Mouse (Mus musculus) limb, embryonic 13.5 days (tissue): ENCODE data around the gene Hacd2. TPM values are rescaled to one million over a fixed set of nuclear protein-coding genes. Genes with fewer than 3 reads are reported as not detected.

Source experiments
- ATAC-seq: fragments of 200-750 bp; cut with Nextera tagmentation; 2 replicates; pipeline ENCODE4 v1.8.0; 2017; ENCODE audit warnings: low read depth, moderate number of reproducible peaks, moderate TSS enrichment; ENCODE audit not compliant: low FRiP score
- H3K27ac ChIP-seq: fragments of 300-500 bp; sonication (generic); 2 replicates; pipeline ENCODE4 v1.5.1; 2015; ENCODE audit warnings: inconsistent platforms, mild to moderate bottlenecking, moderate library complexity
- H3K27me3 ChIP-seq: fragments of 300-500 bp; sonication (generic); 2 replicates; pipeline ENCODE4 v1.6.1; 2015; ENCODE audit warnings: mild to moderate bottlenecking, inconsistent platforms
- H3K36me3 ChIP-seq: fragments of 300-500 bp; sonication (generic); 2 replicates; pipeline ENCODE4 v1.6.1; 2015; ENCODE audit warnings: inconsistent platforms, mild to moderate bottlenecking, moderate library complexity
- H3K4me1 ChIP-seq: fragments of 300-500 bp; sonication (generic); 2 replicates; pipeline ENCODE4 v1.6.1; 2015; ENCODE audit warnings: inconsistent platforms
- H3K4me2 ChIP-seq: fragments of 300-500 bp; sonication (generic); replicated peaks from 2 replicates; pipeline ENCODE4 v1.6.1; 2015; ENCODE audit warnings: inconsistent platforms, mild to moderate bottlenecking, moderate library complexity
- H3K4me3 ChIP-seq: fragments of 300-500 bp; sonication (generic); 2 replicates; pipeline ENCODE4 v1.5.1; 2015; ENCODE audit warnings: moderate library complexity, mild to moderate bottlenecking, inconsistent platforms
- H3K9ac ChIP-seq: fragments of 300-500 bp; sonication (generic); 2 replicates; pipeline ENCODE4 v1.6.1; 2015; ENCODE audit warnings: mild to moderate bottlenecking, inconsistent platforms
- H3K9me3 ChIP-seq: fragments of 300-500 bp; sonication (generic); 2 replicates; pipeline ENCODE4 v1.6.1; 2016; ENCODE audit warnings: inconsistent platforms
- WGBS: fragments of 180-500 bp; shearing (Covaris S2); methylation state at CpG from one replicate; pipeline ENCODE4 v1.1.7; 2015; 5-methylcytosine and 5-hydroxymethylcytosine counted together
- polyA plus RNA-seq: library from polyadenylated mRNA; unstranded; fragments of >200 nt; fragmentation: Nextera tagmentation; extraction: Ambion mirVana; gene quantifications from 2 replicates; pipeline ENCODE4 v1.2.1, GENCODE M21; 2015

The Hacd2 gene
- polyA plus RNA-seq, 1 experiment from 2014 or later: 79.2 TPM

GRCm38 (mm10) chr16:35038343-35039057 lies 16.3 kb downstream of the Hacd2 start:
- no peak overlapping the region for H3K9ac ChIP-seq
- peaks cover 37% of the 10 kb centered on the region for H3K36me3 ChIP-seq
- no peak overlapping the region for H3K4me2 ChIP-seq
- H3K27ac ChIP-seq: no peak overlapping the region
- 19% methylated on average over 4 of the region's 4 CpGs for WGBS
- H3K4me1 ChIP-seq: peaks cover 6% of the 10 kb centered on the region
- no peaks in the 10 kb centered on the region for H3K27me3 ChIP-seq
- no peak overlapping the region for H3K4me3 ChIP-seq
- H3K9me3 ChIP-seq: no peaks in the 10 kb centered on the region
- no peak for ATAC-seq

- WGBS: 72% methylated on average over 1 of the region's 1 CpGs
Observed at GRCm38 (mm10) chr16:35040154-35040553, 17.9 kb downstream of the Hacd2 start.

GRCm38 (mm10) chr16:35041001-35041400 lies 18.8 kb downstream of the Hacd2 start:
- H3K9me3 ChIP-seq: no peaks in the 10 kb centered on the region
- peaks cover 6% of the 10 kb centered on the region for H3K4me1 ChIP-seq
- H3K9ac ChIP-seq: no peak overlapping the region
- 85% methylated on average over 7 of the region's 7 CpGs for WGBS
- H3K27ac ChIP-seq: no peak overlapping the region
- no peak overlapping the region for H3K4me3 ChIP-seq
- H3K36me3 ChIP-seq: peaks cover 37% of the 10 kb centered on the region
- no peak for ATAC-seq
- H3K4me2 ChIP-seq: no peak overlapping the region
- H3K27me3 ChIP-seq: no peaks in the 10 kb centered on the region

More at GRCm38 (mm10) chr16:35040154-35040553, 17.9 kb downstream of the Hacd2 start:
- Histone ChIP-seq H3K4me1 (peaks cover 6% of the 10 kb centered on the region), H3K27me3 (no peaks in the 10 kb centered on the region), H3K4me2 (no peak overlapping the region), H3K9me3 (no peaks in the 10 kb centered on the region), H3K27ac (no peak overlapping the region), H3K4me3 (no peak overlapping the region), H3K36me3 (peaks cover 37% of the 10 kb centered on the region), H3K9ac (no peak overlapping the region)
- no peak for ATAC-seq

GRCm38 (mm10) chr16:35046081-35046775 lies 24.0 kb downstream of the Hacd2 start:
- ATAC-seq: no peak
- Histone ChIP-seq H3K27me3 (no peaks in the 10 kb centered on the region), H3K27ac (no peak overlapping the region), H3K4me3 (no peak overlapping the region), H3K4me2 (no peak overlapping the region), H3K4me1 (no peaks in the 10 kb centered on the region), H3K36me3 (peaks cover 12% of the 10 kb centered on the region), H3K9me3 (no peaks in the 10 kb centered on the region), H3K9ac (no peak overlapping the region)
- 76% methylated on average over 6 of the region's 6 CpGs for WGBS

- Histone ChIP-seq H3K36me3 (peaks cover 7% of the 10 kb centered on the region), H3K9ac (no peak overlapping the region), H3K27me3 (no peaks in the 10 kb centered on the region), H3K27ac (no peak overlapping the region), H3K9me3 (no peaks in the 10 kb centered on the region), H3K4me1 (no peaks in the 10 kb centered on the region), H3K4me3 (no peak overlapping the region), H3K4me2 (no peak overlapping the region)
- WGBS: 90% methylated on average over 6 of the region's 6 CpGs
- no peak for ATAC-seq
Observed at GRCm38 (mm10) chr16:35047272-35047969, 25.2 kb downstream of the Hacd2 start.

GRCm38 (mm10) chr16:35051066-35051465 lies 28.8 kb downstream of the Hacd2 start:
- Histone ChIP-seq H3K9ac (no peak overlapping the region), H3K27ac (no peak overlapping the region), H3K27me3 (no peaks in the 10 kb centered on the region), H3K36me3 (peaks cover 6% of the 10 kb centered on the region), H3K9me3 (no peaks in the 10 kb centered on the region), H3K4me1 (no peaks in the 10 kb centered on the region), H3K4me3 (no peak overlapping the region), H3K4me2 (no peak overlapping the region)
- 74% methylated on average over 5 of the region's 5 CpGs for WGBS
- no peak for ATAC-seq

- Histone ChIP-seq H3K27ac (no peak overlapping the region), H3K9me3 (no peaks in the 10 kb centered on the region), H3K36me3 (peaks cover 6% of the 10 kb centered on the region), H3K9ac (no peak overlapping the region), H3K4me2 (no peak overlapping the region), H3K4me1 (no peaks in the 10 kb centered on the region), H3K4me3 (no peak overlapping the region), H3K27me3 (no peaks in the 10 kb centered on the region)
- ATAC-seq: no peak
- 93% methylated on average over 1 of the region's 1 CpGs for WGBS
Observed at GRCm38 (mm10) chr16:35052191-35052590, 30.0 kb downstream of the Hacd2 start.

GRCm38 (mm10) chr16:35054432-35055193 lies 32.4 kb downstream of the Hacd2 start:
- WGBS: 94% methylated on average over 8 of the region's 8 CpGs
- Histone ChIP-seq H3K9ac (no peak overlapping the region), H3K4me3 (no peak overlapping the region), H3K27ac (no peak overlapping the region), H3K36me3 (peaks cover 10% of the 10 kb centered on the region), H3K4me2 (no peak overlapping the region), H3K9me3 (no peaks in the 10 kb centered on the region), H3K4me1 (no peaks in the 10 kb centered on the region), H3K27me3 (no peaks in the 10 kb centered on the region)
- ATAC-seq: no peak

- H3K4me2 ChIP-seq: no peak overlapping the region
- H3K27me3 ChIP-seq: no peaks in the 10 kb centered on the region
- ATAC-seq: no peak
- peaks cover 10% of the 10 kb centered on the region for H3K36me3 ChIP-seq
- 71% methylated on average over 1 of the region's 1 CpGs for WGBS
- no peak overlapping the region for H3K9ac ChIP-seq
- H3K9me3 ChIP-seq: no peaks in the 10 kb centered on the region
- H3K4me3 ChIP-seq: no peak overlapping the region
- H3K27ac ChIP-seq: no peak overlapping the region
- no peaks in the 10 kb centered on the region for H3K4me1 ChIP-seq
Observed at GRCm38 (mm10) chr16:35055194-35055506, 32.9 kb downstream of the Hacd2 start.

GRCm38 (mm10) chr16:35055861-35056260 lies 33.6 kb downstream of the Hacd2 start:
- WGBS: 91% methylated on average over 1 of the region's 1 CpGs
- Histone ChIP-seq H3K27ac (no peak overlapping the region), H3K4me3 (no peak overlapping the region), H3K27me3 (no peaks in the 10 kb centered on the region), H3K9ac (no peak overlapping the region), H3K4me1 (no peaks in the 10 kb centered on the region), H3K9me3 (no peaks in the 10 kb centered on the region), H3K36me3 (peaks cover 10% of the 10 kb centered on the region), H3K4me2 (no peak overlapping the region)
- ATAC-seq: no peak

GRCm38 (mm10) chr16:35056306-35056705 lies 34.1 kb downstream of the Hacd2 start:
- Histone ChIP-seq H3K4me2 (no peak overlapping the region), H3K9me3 (no peaks in the 10 kb centered on the region), H3K36me3 (peaks cover 10% of the 10 kb centered on the region), H3K4me3 (no peak overlapping the region), H3K27me3 (no peaks in the 10 kb centered on the region), H3K27ac (no peak overlapping the region), H3K9ac (no peak overlapping the region), H3K4me1 (no peaks in the 10 kb centered on the region)
- ATAC-seq: peak; percentile 36; the same call in 1 of the 2 replicates
- 24% methylated on average over 5 of the region's 5 CpGs for WGBS

- WGBS: 87% methylated on average over 3 of the region's 3 CpGs
- no peak overlapping the region for H3K9ac ChIP-seq
- peaks cover 10% of the 10 kb centered on the region for H3K36me3 ChIP-seq
- H3K4me1 ChIP-seq: no peaks in the 10 kb centered on the region
- H3K27me3 ChIP-seq: no peaks in the 10 kb centered on the region
- no peak overlapping the region for H3K4me3 ChIP-seq
- no peak overlapping the region for H3K4me2 ChIP-seq
- ATAC-seq: no peak
- H3K27ac ChIP-seq: no peak overlapping the region
- H3K9me3 ChIP-seq: no peaks in the 10 kb centered on the region
Observed at GRCm38 (mm10) chr16:35056786-35057185, 34.6 kb downstream of the Hacd2 start.
